Mouse (Mus musculus) midbrain, embryonic 12.5 days (tissue): Measurements from ENCODE around the gene Ano6. TPM values are rescaled to one million over a fixed set of nuclear protein-coding genes. Genes with fewer than 3 reads are reported as not detected.

Source experiments
- ATAC-seq: fragments of 200-750 bp; cut with Nextera tagmentation; 2 replicates; pipeline ENCODE4 v1.8.0; 2017; ENCODE audit warnings: low read depth, moderate TSS enrichment, moderate library complexity; ENCODE audit not compliant: low FRiP score
- H3K27ac ChIP-seq: fragments of 300-500 bp; sonication (generic); replicated peaks from 2 replicates; pipeline ENCODE4 v1.5.1; 2016; ENCODE audit warnings: mild to moderate bottlenecking
- H3K27me3 ChIP-seq: fragments of 300-500 bp; sonication (generic); 2 replicates; pipeline ENCODE4 v1.6.1; 2016; ENCODE audit warnings: mild to moderate bottlenecking
- H3K36me3 ChIP-seq: fragments of 300-500 bp; sonication (generic); 2 replicates; pipeline ENCODE4 v1.6.1; 2016
- H3K4me1 ChIP-seq: fragments of 300-500 bp; sonication (generic); 2 replicates; pipeline ENCODE4 v1.6.1; 2016
- H3K4me2 ChIP-seq: fragments of 300-500 bp; sonication (generic); replicated peaks from 2 replicates; pipeline ENCODE4 v1.6.1; 2016; ENCODE audit warnings: mild to moderate bottlenecking, moderate library complexity
- H3K4me3 ChIP-seq: fragments of 300-500 bp; sonication (generic); 2 replicates; pipeline ENCODE4 v1.5.1; 2016; ENCODE audit warnings: mild to moderate bottlenecking
- H3K9ac ChIP-seq: fragments of 300-500 bp; sonication (generic); replicated peaks from 2 replicates; pipeline ENCODE4 v1.6.1; 2016; ENCODE audit warnings: mild to moderate bottlenecking, moderate library complexity
- H3K9me3 ChIP-seq: fragments of 300-500 bp; sonication (generic); 2 replicates; pipeline ENCODE4 v1.6.1; 2016; ENCODE audit warnings: mild to moderate bottlenecking
- WGBS: fragments of 180-500 bp; shearing (Covaris S2); methylation state at CpG from one replicate; pipeline ENCODE4 v1.1.7; 2016; 5-methylcytosine and 5-hydroxymethylcytosine counted together
- polyA plus RNA-seq: library from polyadenylated mRNA; unstranded; fragments of >200 nt; fragmentation: Nextera tagmentation; extraction: Ambion mirVana; gene quantifications from 2 replicates; pipeline ENCODE4 v1.2.1, GENCODE M21; 2016

Gene Ano6
- polyA plus RNA-seq, result 32.6 and 35.8 TPM in 2 replicates

DNA sequence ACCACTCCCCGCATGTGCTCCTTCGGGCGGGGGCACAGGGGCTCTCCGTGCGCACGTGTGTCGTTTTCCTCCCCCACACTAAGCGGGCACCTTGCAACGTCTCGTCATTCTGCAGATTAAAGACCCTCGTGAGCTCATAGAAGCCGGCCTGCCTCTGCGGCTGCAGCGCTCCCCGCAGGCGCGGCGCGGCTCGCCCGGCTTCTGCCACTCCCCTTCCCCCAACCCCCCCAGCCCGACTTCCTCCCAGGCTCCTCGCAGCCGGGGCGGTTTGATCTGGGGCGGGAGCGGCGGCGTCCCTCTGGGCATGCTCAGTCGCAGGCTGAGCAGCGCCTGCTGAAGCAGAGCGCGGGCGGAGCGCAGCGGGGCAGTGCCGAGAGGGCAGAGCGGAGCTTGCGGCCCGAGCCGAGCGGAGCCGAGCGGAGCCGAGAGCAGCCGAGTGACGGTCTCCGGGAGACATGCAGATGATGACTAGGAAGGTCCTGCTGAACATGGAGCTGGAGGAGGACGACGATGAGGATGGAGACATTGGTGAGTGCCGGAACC lies at the start of gene Ano6:
TSS of gene Ano6 (plus strand) at position 315 of the 543 bp plus-strand sequence.
- Histone ChIP-seq H3K4me2 (peak within 1 kb of the TSS; percentile 68), H3K4me1 (peaks cover 19% of the 10 kb centered on the region), H3K4me3 (peak within 1 kb of the TSS; percentile 67), H3K9ac (peak within 1 kb of the TSS; percentile 89), H3K36me3 (no peaks in the 10 kb centered on the region), H3K27ac (peak within 1 kb of the TSS; percentile 67), H3K9me3 (no peaks in the 10 kb centered on the region), H3K27me3 (peaks cover 9% of the 10 kb centered on the region)
- ATAC-seq, result peak; percentile 97
- under 1% methylated on average over 50 of the region's 51 CpGs for WGBS

DNA sequence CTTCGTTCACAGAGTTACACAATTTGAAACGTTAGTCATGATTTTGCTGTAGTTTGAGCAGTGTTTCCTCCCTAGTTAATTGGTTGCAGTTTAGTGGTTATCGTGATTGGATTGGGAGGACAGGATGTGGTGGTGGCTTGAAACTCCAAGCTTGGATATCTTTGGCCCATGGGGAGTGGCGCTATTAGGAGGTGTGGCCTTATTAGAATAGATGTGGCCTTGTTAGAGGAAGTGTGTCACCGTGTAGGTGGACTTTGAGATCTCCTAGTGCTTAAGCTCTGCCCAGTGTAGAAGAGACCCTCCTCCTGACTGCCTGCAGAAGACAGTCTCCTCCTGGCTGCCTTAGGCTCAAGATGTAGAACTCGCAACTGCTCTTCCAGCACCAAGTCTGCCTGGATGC lies 47.7 kb upstream of the Ano6 start:
- Histone ChIP-seq H3K9ac (no peak overlapping the region), H3K27me3 (no peaks in the 10 kb centered on the region), H3K9me3 (no peaks in the 10 kb centered on the region), H3K4me3 (no peak overlapping the region), H3K4me1 (no peaks in the 10 kb centered on the region), H3K4me2 (no peak overlapping the region), H3K27ac (no peak overlapping the region), H3K36me3 (no peaks in the 10 kb centered on the region)
- ATAC-seq, result no peak
- WGBS, result 90% methylated on average over 6 of the region's 6 CpGs

DNA sequence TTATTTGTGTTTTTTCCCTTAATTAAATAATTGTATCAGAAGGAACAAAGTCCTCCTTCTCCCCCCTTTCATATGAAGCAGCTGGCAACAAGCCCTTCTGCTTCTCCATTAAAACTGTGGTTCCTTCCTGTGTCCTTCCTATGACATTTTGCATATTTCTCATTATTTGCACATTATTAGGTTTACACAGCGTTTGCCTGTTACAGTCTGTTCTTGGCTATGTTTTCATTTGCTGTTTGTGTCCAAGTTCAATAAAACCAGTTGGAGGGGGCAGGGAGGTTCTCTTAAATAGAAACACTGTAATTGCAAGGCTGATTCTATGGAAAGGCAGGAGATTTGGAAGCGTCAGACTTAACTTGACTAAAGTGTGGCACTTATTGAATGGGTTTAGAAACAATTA lies 46.8 kb upstream of the Ano6 start:
- 82% methylated on average over 2 of the region's 2 CpGs for WGBS
- Histone ChIP-seq H3K4me1 (no peaks in the 10 kb centered on the region), H3K36me3 (no peaks in the 10 kb centered on the region), H3K4me2 (no peak overlapping the region), H3K9me3 (no peaks in the 10 kb centered on the region), H3K27me3 (no peaks in the 10 kb centered on the region), H3K4me3 (no peak overlapping the region), H3K27ac (no peak overlapping the region), H3K9ac (no peak overlapping the region)
- no peak for ATAC-seq

DNA sequence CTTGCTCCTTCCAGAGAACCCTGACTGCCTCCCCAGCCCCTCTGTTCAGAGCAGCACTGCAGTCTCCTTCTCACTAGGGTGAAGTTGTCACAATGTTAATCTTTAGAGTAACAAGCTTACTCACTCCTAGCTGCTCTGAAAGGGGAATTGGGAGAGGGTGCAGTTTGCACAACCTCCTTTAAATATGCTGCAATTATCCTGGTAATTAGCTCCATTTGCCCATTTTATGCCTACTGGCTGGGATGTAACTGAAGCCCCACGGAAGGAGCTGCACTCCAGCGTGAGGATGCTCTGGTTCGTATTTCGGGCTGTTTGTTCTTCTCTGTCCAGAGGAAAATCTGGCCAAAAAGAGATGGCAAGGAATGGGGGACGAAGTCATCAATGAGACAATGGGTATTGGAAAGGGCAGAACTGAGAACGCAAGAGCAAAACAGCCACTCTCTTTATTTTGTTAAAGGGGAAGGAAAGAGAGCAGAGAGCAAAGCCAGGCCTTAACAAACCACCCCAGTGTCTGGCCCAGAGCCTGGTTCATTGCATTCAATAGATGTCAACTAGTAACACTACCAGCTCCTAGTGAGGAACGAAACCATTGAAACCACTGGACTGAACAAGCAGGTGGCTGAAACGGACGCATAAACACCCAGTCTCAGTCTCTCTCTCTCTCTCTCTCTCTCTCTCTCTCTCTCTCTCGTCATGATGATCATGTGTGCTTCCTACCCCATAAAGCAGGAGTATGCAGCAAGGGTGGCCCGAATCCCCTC lies 45.1 kb upstream of the Ano6 start:
- H3K27me3 ChIP-seq, result no peaks in the 10 kb centered on the region
- 69% methylated on average over 11 of the region's 11 CpGs for WGBS
- H3K4me1 ChIP-seq, result no peaks in the 10 kb centered on the region
- no peak overlapping the region for H3K4me2 ChIP-seq
- ATAC-seq, result no peak
- H3K9me3 ChIP-seq, result no peaks in the 10 kb centered on the region
- H3K9ac ChIP-seq, result no peak overlapping the region
- H3K4me3 ChIP-seq, result no peak overlapping the region
- H3K36me3 ChIP-seq, result no peaks in the 10 kb centered on the region
- no peak overlapping the region for H3K27ac ChIP-seq

DNA sequence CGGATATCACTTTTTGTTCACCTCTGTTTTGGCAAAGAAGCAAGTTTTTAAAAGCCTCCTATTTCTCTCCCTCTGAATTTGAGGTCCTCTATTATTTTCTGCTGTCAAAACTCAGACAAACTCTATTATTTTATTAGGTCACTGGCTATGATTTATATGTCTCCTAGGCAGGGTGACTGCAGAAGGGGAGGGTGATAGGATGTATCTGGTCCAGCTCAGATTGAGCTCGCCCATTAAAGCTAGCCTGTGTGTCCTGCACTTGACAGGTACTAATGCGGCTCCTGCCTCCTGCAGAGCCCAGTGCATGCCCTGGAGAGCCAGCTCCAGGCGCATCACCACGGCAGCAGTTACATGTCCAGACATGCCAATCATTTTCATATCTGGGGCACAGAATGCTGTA lies 44.1 kb upstream of the Ano6 start:
- Histone ChIP-seq H3K4me3 (no peak overlapping the region), H3K9me3 (no peaks in the 10 kb centered on the region), H3K4me1 (no peaks in the 10 kb centered on the region), H3K27ac (no peak overlapping the region), H3K27me3 (no peaks in the 10 kb centered on the region), H3K9ac (no peak overlapping the region), H3K4me2 (no peak overlapping the region), H3K36me3 (no peaks in the 10 kb centered on the region)
- no peak for ATAC-seq
- 86% methylated on average over 5 of the region's 5 CpGs for WGBS

DNA sequence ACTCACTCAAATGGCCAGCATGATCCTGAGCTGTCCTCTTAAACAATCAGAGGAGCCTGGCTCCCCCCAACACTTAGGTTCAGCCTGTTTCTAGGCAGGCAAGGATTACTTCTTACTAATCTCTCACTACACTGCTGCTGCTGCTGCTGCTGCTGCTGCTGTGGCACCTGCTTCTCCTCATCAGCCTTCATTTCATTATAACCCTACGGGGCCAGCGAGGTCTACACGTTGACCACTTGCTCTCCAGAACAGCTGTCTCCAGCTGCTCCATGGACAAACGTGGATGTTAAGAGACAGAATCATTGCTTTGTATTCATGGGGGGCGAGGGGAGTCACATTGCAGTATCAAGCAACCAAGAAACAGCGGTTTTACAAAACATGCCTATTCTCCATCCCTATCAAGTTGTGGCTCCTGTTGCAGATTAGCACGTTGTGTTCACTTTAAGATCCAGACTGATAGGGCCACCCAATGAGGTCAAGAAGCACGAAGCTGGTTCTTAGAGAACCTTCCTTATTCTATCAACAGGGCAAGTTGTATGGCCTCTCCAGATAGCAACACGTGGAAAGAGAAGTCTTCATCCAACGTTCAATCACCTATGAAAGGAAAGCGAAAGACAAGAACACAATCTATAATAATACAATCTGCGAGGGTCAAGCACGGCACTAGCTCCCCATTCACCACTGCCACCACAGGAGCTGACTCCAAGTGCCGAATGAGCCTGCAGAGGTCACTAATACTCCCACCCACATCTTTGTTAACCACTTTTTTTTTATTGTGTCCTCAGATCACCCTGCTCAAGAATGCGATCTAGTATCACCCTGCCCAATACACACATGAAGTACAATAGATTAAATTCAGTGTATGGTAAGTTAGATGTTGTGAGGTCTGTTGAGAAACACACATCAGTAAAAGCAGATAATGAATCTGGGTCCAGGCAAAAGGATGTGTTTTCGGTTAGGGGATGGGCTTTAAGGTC lies 43.4 kb upstream of the Ano6 start:
- no peak overlapping the region for H3K9ac ChIP-seq
- H3K9me3 ChIP-seq, result no peaks in the 10 kb centered on the region
- no peaks in the 10 kb centered on the region for H3K27me3 ChIP-seq
- no peak overlapping the region for H3K4me3 ChIP-seq
- ATAC-seq, result no peak
- H3K4me2 ChIP-seq, result no peak overlapping the region
- H3K36me3 ChIP-seq, result no peaks in the 10 kb centered on the region
- H3K4me1 ChIP-seq, result no peaks in the 10 kb centered on the region
- WGBS, result 86% methylated on average over 16 of the region's 16 CpGs
- H3K27ac ChIP-seq, result no peak overlapping the region

DNA sequence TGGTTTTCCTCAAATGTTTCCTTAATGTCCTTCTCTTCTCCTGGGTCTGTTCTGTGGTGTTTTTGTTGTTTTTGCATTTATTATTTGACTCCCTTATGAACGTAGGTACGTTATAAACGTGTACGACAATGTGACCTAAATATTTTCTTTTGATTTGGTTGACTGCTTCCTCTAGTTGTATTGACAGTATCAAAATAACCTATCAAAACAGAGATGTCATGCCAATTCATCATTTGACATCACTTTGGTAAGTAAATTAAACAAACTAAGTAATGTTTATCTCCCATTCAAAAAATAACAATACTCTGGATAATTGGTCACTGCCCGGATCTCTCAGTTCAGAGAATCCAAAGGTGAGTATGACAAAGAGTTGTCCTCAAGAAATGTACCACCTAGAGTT lies 41.4 kb upstream of the Ano6 start:
- no peak overlapping the region for H3K4me2 ChIP-seq
- no peaks in the 10 kb centered on the region for H3K4me1 ChIP-seq

DNA sequence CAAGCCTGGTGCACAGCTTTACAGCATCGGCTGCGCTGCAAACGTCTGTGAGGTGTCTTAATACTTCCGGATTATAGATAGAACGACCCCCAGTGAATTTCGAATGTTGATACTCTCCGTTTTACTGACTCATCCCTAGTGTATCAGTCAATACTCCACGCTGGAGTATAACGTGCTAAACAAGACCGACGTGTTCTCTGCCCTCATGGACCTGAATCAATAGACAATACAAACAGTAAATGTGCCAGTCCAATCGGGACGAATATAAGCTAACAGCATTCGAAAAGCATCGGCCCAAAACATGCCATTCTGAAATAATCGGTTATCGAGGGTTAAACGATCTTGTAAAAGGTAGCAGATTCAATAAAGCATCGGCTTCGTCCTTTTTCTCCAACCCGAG lies 40.6 kb upstream of the Ano6 start:
- Histone ChIP-seq H3K27ac (no peak overlapping the region), H3K9ac (no peak overlapping the region), H3K4me1 (no peaks in the 10 kb centered on the region), H3K4me3 (no peak overlapping the region), H3K4me2 (no peak overlapping the region), H3K36me3 (no peaks in the 10 kb centered on the region), H3K9me3 (no peaks in the 10 kb centered on the region), H3K27me3 (no peaks in the 10 kb centered on the region)
- WGBS, result 92% methylated on average over 21 of the region's 21 CpGs
- ATAC-seq, result no peak

More for the DNA sequence above, 41.4 kb upstream of the Ano6 start:
- ATAC-seq, result no peak
- Histone ChIP-seq H3K36me3 (no peaks in the 10 kb centered on the region), H3K9me3 (no peaks in the 10 kb centered on the region), H3K9ac (no peak overlapping the region), H3K4me3 (no peak overlapping the region), H3K27me3 (no peaks in the 10 kb centered on the region), H3K27ac (no peak overlapping the region)
- WGBS, result 93% methylated on average over 5 of the region's 5 CpGs

DNA sequence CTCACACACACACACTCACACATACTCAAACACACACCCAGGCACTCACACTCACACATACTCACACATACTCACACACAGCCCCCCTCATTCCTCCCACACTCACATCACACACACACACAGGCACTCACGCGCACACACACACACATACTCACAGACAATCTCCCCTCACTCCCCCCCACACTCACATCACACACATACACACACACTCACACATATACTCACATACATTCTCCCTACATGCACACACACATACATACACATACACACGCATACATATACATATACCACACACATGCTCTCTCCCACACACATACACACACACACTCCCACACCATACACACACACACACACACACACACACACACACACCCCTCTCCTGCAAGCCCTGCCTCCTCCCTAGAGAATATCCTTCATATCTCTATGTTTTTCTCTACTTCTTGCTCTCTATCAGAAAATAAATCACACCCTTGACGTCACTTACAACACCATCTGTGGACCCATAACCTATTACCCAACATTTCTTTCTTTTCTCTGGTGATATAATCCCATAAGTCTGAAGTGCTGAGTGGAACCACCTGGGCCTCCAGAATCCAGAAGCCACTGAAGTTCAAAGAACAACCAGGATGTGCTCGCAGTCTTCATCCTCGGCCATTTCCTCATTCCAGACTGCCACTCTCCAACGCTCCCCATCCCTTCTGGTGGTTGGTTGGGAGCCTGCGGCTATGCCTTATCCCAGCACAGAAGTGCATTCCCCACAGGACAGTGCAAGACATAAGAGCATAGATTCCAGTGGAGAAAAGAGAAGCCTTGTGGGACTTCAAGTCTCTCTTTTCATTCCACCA lies 38.6 kb upstream of the Ano6 start:
- H3K4me1 ChIP-seq, result no peaks in the 10 kb centered on the region
- H3K4me2 ChIP-seq, result no peak overlapping the region
- ATAC-seq, result no peak
- H3K9ac ChIP-seq, result no peak overlapping the region
- H3K4me3 ChIP-seq, result no peak overlapping the region
- H3K27me3 ChIP-seq, result no peaks in the 10 kb centered on the region
- WGBS, result 94% methylated on average over 8 of the region's 8 CpGs
- no peaks in the 10 kb centered on the region for H3K9me3 ChIP-seq
- no peak overlapping the region for H3K27ac ChIP-seq
- H3K36me3 ChIP-seq, result no peaks in the 10 kb centered on the region

DNA sequence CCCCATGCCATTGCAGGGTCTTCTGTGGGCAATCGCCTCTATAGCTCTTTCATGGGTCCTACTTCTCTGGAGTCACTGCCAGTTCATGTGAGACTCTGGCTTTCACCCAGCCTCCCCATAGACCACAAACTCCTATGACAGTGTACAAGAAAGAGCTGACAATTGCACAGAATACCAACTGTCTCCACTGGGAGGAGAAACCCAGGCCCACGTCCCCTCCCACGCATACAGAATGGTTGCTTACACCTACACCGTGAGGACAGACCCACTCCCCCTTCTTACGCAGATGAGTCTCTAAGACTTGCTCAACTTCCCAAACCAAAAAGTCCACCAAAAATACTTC lies 38.0 kb upstream of the Ano6 start:
- H3K4me3 ChIP-seq, result no peak overlapping the region
- H3K9me3 ChIP-seq, result no peaks in the 10 kb centered on the region
- 86% methylated on average over 5 of the region's 5 CpGs for WGBS
- H3K4me1 ChIP-seq, result no peaks in the 10 kb centered on the region
- H3K27me3 ChIP-seq, result no peaks in the 10 kb centered on the region
- no peaks in the 10 kb centered on the region for H3K36me3 ChIP-seq
- H3K9ac ChIP-seq, result no peak overlapping the region
- no peak for ATAC-seq
- no peak overlapping the region for H3K4me2 ChIP-seq
- no peak overlapping the region for H3K27ac ChIP-seq

DNA sequence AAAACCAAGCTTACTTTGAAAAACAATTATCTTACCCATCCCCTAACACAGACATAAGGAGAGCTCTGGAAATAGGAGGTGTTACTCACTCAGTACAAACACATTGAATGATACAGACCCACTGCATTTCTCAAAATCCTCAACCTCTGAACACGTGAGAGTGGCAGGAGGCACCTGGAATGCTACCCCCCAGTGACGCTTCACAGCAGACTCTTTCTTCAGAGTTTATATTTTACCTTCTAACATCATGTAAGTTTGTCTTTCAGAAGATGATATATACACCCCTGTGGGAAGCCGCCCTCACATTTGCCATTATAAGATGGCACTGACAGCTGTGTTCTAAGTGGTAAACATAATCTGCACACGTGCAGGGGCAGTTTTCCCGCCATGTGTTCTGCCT lies 37.6 kb upstream of the Ano6 start:
- no peaks in the 10 kb centered on the region for H3K4me1 ChIP-seq
- H3K9me3 ChIP-seq, result no peaks in the 10 kb centered on the region
- no peak overlapping the region for H3K4me3 ChIP-seq
- H3K27ac ChIP-seq, result no peak overlapping the region
- no peak overlapping the region for H3K9ac ChIP-seq
- no peak overlapping the region for H3K4me2 ChIP-seq
- no peaks in the 10 kb centered on the region for H3K36me3 ChIP-seq
- 85% methylated on average over 3 of the region's 5 CpGs for WGBS
- no peak for ATAC-seq
- H3K27me3 ChIP-seq, result no peaks in the 10 kb centered on the region
